Mouse (Mus musculus) stomach, postnatal 0 days (tissue): ENCODE measurements around the gene Cacna2d3.

Source experiments
- CTCF ChIP-seq: IDR thresholded peaks from 2 replicates; pipeline ENCODE4 v1.5.1; 2016; ENCODE audit warnings: antibody characterized with exemption, low read depth, mild to moderate bottlenecking, moderate library complexity
- EP300 ChIP-seq: optimal IDR thresholded peaks from 2 replicates; pipeline ENCODE3; 2016; ENCODE audit warnings: antibody characterized with exemption

GRCm38 (mm10) chr14:28953409-28953808, 768.3 kb downstream of the Cacna2d3 start:
- TF ChIP-seq CTCF (no peak), EP300 (no peak)
